Mouse (Mus musculus) thymus, adult 2 months (tissue): ENCODE data around the gene Fndc3b. TPM values are rescaled to one million over a fixed set of nuclear protein-coding genes. Genes with fewer than 3 reads are reported as not detected.

ENCODE experiments used
- DNase-seq: peaks from one replicate; pipeline ENCODE4 v3.0.0; 2021
- H3K27ac ChIP-seq: fragments of 200-500 bp; 2 replicates; pipeline ENCODE4 v1.5.1; 2012; ENCODE audit warnings: low read length, control low read depth; ENCODE audit not compliant: control insufficient read depth, insufficient read depth
- H3K27me3 ChIP-seq: fragments of 200-500 bp; 2 replicates; pipeline ENCODE4 v1.6.1; 2012; ENCODE audit warnings: mild to moderate bottlenecking, low read length, moderate library complexity, mixed read lengths; ENCODE audit not compliant: control insufficient read depth, insufficient read depth
- H3K36me3 ChIP-seq: fragments of 200-500 bp; 2 replicates; pipeline ENCODE4 v1.6.1; 2012; ENCODE audit warnings: mild to moderate bottlenecking, low read length, moderate library complexity; ENCODE audit not compliant: control insufficient read depth, insufficient read depth
- H3K4me1 ChIP-seq: fragments of 200-500 bp; replicated peaks from 2 replicates; pipeline ENCODE4 v1.6.1; 2012; ENCODE audit warnings: low read length; ENCODE audit not compliant: control insufficient read depth, insufficient read depth
- H3K4me3 ChIP-seq: fragments of 200-500 bp; 2 replicates; pipeline ENCODE4 v1.5.1; 2012; ENCODE audit warnings: mild to moderate bottlenecking, low read length, control low read depth, moderate library complexity; ENCODE audit not compliant: control insufficient read depth, insufficient read depth
- CTCF ChIP-seq: fragments of 200-500 bp; IDR thresholded peaks from 2 replicates; pipeline ENCODE4 v1.5.1; 2012; ENCODE audit warnings: mild to moderate bottlenecking, control low read depth, low read length, moderate library complexity, borderline replicate concordance; ENCODE audit not compliant: control insufficient read depth, poor library complexity, insufficient read depth; ENCODE audit errors: extremely low read depth
- POLR2A ChIP-seq: fragments of 200-500 bp; IDR thresholded peaks from 2 replicates; pipeline ENCODE4 v1.6.1; 2012; ENCODE audit warnings: mild to moderate bottlenecking, low read length, control low read depth, moderate library complexity; ENCODE audit not compliant: control insufficient read depth, poor library complexity, insufficient read depth; ENCODE audit errors: extremely low read depth
- WGBS: fragments of 180-500 bp; shearing (Covaris S2); methylation state at CpG from one replicate; pipeline ENCODE4 v1.1.7; 2018; 5-methylcytosine and 5-hydroxymethylcytosine counted together
- polyA plus RNA-seq: library from polyadenylated mRNA; depleted of rRNA; stranded (reverse); fragments of >200 nt; gene quantifications from 2 replicates; pipeline ENCODE4 v1.2.3, GENCODE M21; 2012

Gene Fndc3b
- polyA plus RNA-seq, 1 experiment, result 4.7 TPM

- no peaks in the 10 kb centered on the region for H3K27me3 ChIP-seq
- H3K36me3 ChIP-seq, result no peaks in the 10 kb centered on the region
- no peak overlapping the region for H3K27ac ChIP-seq
- TF ChIP-seq CTCF (no peak), POLR2A (no peak)
- H3K4me1 ChIP-seq, result no peaks in the 10 kb centered on the region
- no peak for DNase-seq
- 89% methylated on average over 6 of the region's 6 CpGs for WGBS
- no peak overlapping the region for H3K4me3 ChIP-seq
Observed at GRCm38 (mm10) chr3:27637046-27637661, 74.0 kb downstream of the Fndc3b start.

- Histone ChIP-seq H3K36me3 (no peaks in the 10 kb centered on the region), H3K4me3 (no peak overlapping the region), H3K27ac (no peak overlapping the region), H3K27me3 (no peaks in the 10 kb centered on the region), H3K4me1 (no peaks in the 10 kb centered on the region)
- 97% methylated on average over 3 of the region's 3 CpGs for WGBS
- no peak for TF ChIP-seq CTCF
- TF ChIP-seq POLR2A, result no peak
- no peak for DNase-seq
Observed at GRCm38 (mm10) chr3:27635776-27636175, 75.3 kb downstream of the Fndc3b start.

- Histone ChIP-seq H3K27ac (no peak overlapping the region), H3K27me3 (no peaks in the 10 kb centered on the region), H3K4me1 (no peaks in the 10 kb centered on the region), H3K36me3 (no peaks in the 10 kb centered on the region), H3K4me3 (no peak overlapping the region)
- DNase-seq, result no peak
- no peak for TF ChIP-seq CTCF
- TF ChIP-seq POLR2A, result no peak
- WGBS, result 94% methylated on average over 1 of the region's 1 CpGs
Observed at GRCm38 (mm10) chr3:27632880-27633279, 78.2 kb downstream of the Fndc3b start.

GRCm38 (mm10) chr3:27631112-27631511 is 80.0 kb downstream of the Fndc3b start:
- Histone ChIP-seq H3K27ac (no peak overlapping the region), H3K36me3 (no peaks in the 10 kb centered on the region), H3K4me1 (no peaks in the 10 kb centered on the region), H3K27me3 (no peaks in the 10 kb centered on the region), H3K4me3 (no peak overlapping the region)
- no peak for DNase-seq
- TF ChIP-seq CTCF (no peak), POLR2A (no peak)
- 90% methylated on average over 7 of the region's 7 CpGs for WGBS

GRCm38 (mm10) chr3:27629716-27630115 is 81.4 kb downstream of the Fndc3b start:
- H3K36me3 ChIP-seq, result no peaks in the 10 kb centered on the region
- H3K27me3 ChIP-seq, result no peaks in the 10 kb centered on the region
- no peak for TF ChIP-seq CTCF
- no peak for TF ChIP-seq POLR2A
- no peaks in the 10 kb centered on the region for H3K4me1 ChIP-seq
- H3K4me3 ChIP-seq, result no peak overlapping the region
- DNase-seq, result no peak
- WGBS, result 97% methylated on average over 5 of the region's 5 CpGs
- H3K27ac ChIP-seq, result no peak overlapping the region

GRCm38 (mm10) chr3:27626301-27626700 is 84.8 kb downstream of the Fndc3b start:
- H3K27ac ChIP-seq, result no peak overlapping the region
- no peak overlapping the region for H3K4me3 ChIP-seq
- no peaks in the 10 kb centered on the region for H3K27me3 ChIP-seq
- H3K4me1 ChIP-seq, result no peaks in the 10 kb centered on the region
- TF ChIP-seq CTCF (no peak), POLR2A (no peak)
- DNase-seq, result no peak
- H3K36me3 ChIP-seq, result no peaks in the 10 kb centered on the region
- WGBS, result 97% methylated on average over 8 of the region's 8 CpGs

- H3K27me3 ChIP-seq, result no peaks in the 10 kb centered on the region
- DNase-seq, result no peak
- no peaks in the 10 kb centered on the region for H3K4me1 ChIP-seq
- no peaks in the 10 kb centered on the region for H3K36me3 ChIP-seq
- 84% methylated on average over 8 of the region's 8 CpGs for WGBS
- no peak overlapping the region for H3K4me3 ChIP-seq
- TF ChIP-seq CTCF (no peak), POLR2A (no peak)
- no peak overlapping the region for H3K27ac ChIP-seq
Observed at GRCm38 (mm10) chr3:27625592-27625985, 85.5 kb downstream of the Fndc3b start.
